Mouse (Mus musculus) CD4-positive, CD25-positive, alpha-beta regulatory T cell, adult 4 months (primary cell): Measurements from ENCODE around the gene Slc6a19. TPM values are rescaled to one million over a fixed set of nuclear protein-coding genes. Genes with fewer than 3 reads are reported as not detected.
A peak's percentile ranks its signal among the peaks of the same experiment; 100 is the strongest.

Source experiments
- ATAC-seq: one replicate; pipeline ENCODE4 v1.8.0; 2017
- polyA plus RNA-seq, 2 experiments: library from polyadenylated mRNA; unstranded; fragments of 100-300 nt; shearing (Covaris generic); gene quantifications; one replicate each; pipeline ENCODE4 v1.2.1; 2017

The Slc6a19 gene
- polyA plus RNA-seq, 2 experiments from 2014 or later: not detected

DNA sequence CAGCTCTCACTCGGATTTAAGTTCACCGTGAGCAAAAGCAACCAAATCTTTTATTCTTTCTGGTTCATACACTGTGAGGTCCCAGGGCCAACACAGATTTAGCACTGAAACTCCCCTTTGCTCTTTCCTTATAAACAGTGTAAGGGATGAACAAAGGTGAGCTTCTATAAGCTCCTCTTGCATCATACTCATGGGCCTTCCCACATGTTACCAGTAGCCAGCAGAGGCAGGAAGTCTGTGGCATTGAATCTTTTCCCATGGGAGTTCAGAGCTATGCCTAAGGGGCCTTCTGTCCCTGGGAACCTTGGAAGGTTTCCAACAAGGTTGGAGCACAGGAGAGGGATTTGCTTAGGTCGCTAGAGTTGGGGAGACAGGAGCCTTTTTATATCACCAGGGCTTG is 7.6 kb upstream of the Slc6a19 start:
- no peak for ATAC-seq

GRCm38 (mm10) chr13:73711803-73712202 is 7.1 kb upstream of the Slc6a19 start:
- ATAC-seq: no peak

- ATAC-seq: no peak
These were observed 6.6 kb upstream of the Slc6a19 start for GRCm38 (mm10) chr13:73711221-73711620.

GRCm38 (mm10) chr13:73709491-73709890 is 4.8 kb upstream of the Slc6a19 start:
- peak; percentile 30 for ATAC-seq

DNA sequence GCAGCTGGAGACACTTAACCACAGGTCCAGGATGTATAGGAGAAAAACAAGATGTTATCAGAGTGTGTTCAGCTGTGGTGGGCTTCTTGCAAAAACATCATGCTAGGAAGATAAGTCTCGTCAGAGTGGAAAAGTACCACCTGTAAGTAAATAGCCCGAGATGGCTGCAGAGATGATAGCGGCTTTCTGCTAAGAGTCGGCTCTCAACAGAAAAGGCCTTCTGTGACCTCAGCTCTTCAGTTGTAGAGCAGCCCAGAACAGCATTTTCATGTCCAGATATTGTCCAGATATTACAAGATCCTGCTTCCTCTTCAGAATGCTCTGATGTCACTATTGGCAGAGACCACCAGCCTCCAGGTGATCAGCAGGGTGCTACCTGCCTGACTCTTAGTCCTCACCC is 1.2 kb downstream of the Slc6a19 start:
- ATAC-seq: peak; percentile 14

DNA sequence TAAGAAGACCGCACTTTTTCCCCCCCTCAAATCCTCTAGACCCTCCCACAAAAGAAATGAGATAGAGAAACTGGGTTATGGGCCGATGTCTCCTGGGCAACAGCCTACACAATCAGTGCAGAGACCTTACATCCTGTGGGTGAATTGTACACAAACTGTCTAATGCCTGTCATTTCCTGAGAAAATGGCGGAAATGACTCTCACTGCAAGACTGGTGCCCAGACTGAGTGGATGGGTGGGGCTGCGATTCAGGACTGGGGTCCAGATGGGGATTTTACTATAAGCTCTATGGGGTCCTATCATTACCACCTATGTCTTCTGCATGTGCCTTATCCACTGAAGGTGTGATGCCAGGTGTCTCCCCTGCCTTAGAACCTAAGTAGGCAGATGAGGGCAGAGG is 1.9 kb downstream of the Slc6a19 start:
- ATAC-seq: peak; percentile 96

- ATAC-seq: no peak
These were observed 3.3 kb downstream of the Slc6a19 start for GRCm38 (mm10) chr13:73701161-73701883.

GRCm38 (mm10) chr13:73700554-73700953 is 4.1 kb downstream of the Slc6a19 start:
- no peak for ATAC-seq

GRCm38 (mm10) chr13:73699714-73700113 is 5.0 kb downstream of the Slc6a19 start:
- ATAC-seq: no peak

- ATAC-seq: no peak
These were observed 8.1 kb downstream of the Slc6a19 start for GRCm38 (mm10) chr13:73696529-73696928.

GRCm38 (mm10) chr13:73694972-73695371 is 9.7 kb downstream of the Slc6a19 start:
- no peak for ATAC-seq

GRCm38 (mm10) chr13:73693333-73693732 is 11.3 kb downstream of the Slc6a19 start:
- no peak for ATAC-seq

DNA sequence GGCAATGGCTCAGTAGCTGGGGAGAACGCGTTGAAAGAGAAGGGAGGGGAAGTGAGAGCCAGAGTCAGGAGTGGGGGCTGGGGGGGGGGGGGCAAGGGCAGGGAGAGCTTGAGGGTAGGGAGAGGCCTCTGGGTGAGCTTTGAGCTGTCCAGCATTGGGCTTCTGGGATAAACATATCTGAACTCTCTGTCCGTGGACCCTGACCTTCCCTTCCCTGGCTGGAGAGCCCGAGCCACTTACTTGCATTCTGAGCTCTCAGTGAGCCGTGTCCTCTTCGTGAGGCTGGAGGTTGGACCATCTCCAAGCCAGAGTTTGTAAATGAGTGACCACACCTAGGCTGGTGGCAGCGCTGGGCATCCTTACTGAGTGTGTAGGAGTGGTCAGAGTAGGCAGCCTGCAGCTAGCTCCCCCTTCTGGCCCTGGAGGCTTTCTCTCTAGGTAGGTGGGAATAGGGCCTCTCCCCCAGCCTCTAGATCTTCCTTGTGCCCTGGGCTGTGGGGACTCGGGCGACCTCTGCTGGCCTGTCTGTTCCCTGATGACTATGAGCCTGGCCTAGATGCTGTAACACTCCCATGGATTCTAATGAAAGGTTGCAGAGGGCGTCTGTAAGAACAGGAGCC is 12.3 kb downstream of the Slc6a19 start:
- ATAC-seq: peak; percentile 71

DNA sequence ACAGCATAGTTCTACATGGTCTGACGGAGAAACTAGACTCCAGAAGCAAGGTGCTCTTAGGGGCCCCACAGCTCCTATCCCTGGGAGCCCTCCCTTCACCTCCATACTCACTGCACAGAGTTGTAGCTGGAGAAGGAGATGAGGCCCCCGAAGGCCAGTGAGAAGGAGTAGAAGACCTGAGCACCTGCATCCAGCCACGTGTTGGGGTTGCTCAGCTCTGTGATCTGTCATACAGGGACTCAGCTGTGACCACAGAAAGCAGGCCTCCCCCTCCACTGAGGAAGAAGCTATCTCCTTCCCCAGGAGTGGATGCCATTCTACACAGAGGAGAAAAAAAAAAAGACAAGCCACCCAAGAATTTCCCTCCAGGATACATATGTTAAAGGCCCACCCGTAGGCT is 15.7 kb downstream of the Slc6a19 start:
- ATAC-seq: no peak

DNA sequence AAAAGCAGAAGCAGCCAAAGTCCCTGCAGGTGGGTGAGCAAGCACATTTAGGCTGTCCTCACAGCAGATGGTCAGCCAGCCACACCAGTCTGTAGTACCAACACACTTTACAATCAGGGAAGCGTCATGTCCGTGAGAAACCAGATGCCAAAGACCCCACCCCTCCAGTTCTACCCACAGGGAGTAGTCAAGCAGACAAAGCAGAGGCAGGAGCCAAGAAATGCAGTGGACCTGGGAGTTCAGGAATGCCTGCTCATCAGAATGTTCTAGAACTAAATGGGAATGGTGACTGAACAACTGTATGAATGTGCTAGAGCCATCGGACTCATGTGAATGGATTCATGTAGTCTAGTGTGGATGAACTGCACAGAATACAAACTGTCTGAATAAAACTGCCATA is 17.1 kb downstream of the Slc6a19 start:
- ATAC-seq: no peak

DNA sequence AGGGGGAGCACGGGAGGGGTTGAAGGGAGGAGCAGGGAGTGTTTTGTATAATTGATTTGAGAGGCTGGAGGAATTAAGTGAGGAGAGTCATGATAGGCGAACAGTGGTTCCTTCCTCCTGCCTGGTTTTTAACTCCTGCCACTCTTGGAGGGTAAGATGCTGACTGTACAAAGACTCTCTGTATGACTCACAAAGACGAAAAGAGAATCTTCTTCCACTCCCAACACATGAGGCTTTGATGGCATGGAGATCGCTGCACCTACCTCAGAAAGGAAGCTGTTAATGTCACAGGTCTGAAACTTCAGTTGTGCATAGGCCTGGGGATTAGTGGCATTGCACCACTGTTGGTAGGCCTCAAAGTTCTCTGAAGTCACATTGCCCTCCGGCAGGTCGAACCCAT is 19.2 kb downstream of the Slc6a19 start:
- peak; percentile 56 for ATAC-seq

GRCm38 (mm10) chr13:73684412-73684811 is 20.3 kb downstream of the Slc6a19 start:
- ATAC-seq: no peak

- ATAC-seq: no peak
These were observed 21.0 kb downstream of the Slc6a19 start for GRCm38 (mm10) chr13:73683682-73684081.

DNA sequence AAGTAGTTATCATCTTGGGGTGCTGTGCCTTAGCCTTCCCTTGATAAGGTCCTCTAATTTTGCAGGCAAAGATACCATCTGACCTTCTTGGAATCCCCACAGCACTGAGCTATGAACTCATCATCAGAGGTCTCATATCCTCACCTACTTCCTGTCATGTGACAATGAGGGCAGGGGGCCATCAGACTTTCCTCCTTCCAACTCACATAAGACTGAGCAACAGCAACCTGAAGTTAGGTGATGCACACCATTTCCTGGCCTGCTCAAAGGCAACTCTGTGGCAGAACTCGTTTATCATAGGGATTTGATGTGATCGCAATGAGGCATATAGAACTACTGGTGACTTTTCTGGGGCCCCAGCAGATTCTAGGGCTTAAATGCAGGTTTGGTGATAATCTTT is 22.4 kb downstream of the Slc6a19 start:
- peak; percentile 58 for ATAC-seq

GRCm38 (mm10) chr13:73680394-73680793 is 24.3 kb downstream of the Slc6a19 start:
- no peak for ATAC-seq

DNA sequence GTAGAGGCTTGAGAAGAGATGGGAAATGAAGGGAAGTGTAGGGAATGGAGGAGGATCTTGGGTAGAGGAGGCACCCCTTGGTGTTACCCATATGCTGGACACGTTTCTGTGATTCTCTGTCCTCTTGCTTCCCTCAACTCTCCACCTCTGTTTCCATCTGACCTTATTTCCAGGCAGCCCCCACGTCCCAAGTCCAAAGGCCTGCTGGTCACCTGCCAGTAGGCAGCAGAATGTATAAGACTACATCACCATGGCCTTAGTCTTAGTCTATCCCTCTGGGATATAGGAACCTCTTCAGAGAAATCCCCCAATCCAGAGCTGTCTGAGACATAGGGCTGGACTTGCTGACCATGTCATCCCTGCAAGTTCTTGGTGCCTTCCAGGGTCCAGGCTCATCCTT is 25.4 kb downstream of the Slc6a19 start:
- ATAC-seq: no peak

- ATAC-seq: no peak
These were observed 26.8 kb downstream of the Slc6a19 start, which contains the start of gene Slc6a18 for GRCm38 (mm10) chr13:73677853-73678252. Gene Slc6a18 (minus strand): TSS chr13:73678023.

DNA sequence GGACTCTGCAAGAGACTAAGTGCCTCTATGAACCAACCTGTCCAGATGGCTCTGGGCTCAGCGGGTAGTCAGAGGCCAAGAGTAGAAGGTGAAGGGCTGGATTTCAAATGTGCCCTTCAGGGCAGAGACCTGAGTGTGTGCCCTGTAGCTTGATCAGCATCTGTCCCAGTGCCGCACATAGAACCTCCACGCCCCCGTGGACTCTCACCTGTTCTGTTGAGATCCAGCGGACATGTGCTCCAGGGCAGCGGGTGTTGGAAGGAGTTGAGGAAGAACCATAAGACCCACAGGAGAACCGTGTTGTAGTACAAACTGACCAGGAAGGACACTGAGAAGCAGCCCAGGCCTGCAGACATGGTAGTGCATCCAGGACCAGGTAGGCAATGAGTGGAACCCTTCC is 29.5 kb downstream of the Slc6a19 start:
- ATAC-seq: no peak

DNA sequence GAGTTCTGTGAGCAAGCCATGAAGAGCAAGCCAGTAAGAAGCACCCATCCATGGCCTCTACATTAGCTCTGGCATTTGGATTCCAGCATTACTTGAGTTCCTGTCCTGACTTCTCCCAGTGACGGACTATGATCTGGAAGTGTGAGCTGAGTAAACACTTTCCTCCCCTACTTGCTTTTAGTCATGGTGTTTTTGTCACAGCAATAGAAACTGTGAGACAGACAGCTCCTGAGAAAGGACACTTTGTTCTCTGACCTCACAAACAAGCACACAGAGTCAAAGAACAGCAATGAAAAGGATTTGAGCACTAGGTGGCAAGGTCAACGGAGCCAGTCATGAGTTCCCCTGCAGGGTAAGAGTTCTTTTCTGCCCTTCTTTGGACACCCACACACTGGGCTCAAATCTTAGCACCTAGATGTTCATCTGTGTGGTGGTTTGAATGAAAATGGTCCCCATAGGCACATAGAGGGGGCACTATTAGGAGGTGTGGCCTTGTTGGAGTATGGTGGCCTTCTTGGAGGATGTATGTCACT is 44.4 kb downstream of the Slc6a19 start:
- no peak for ATAC-seq
